Mouse (Mus musculus): ENCODE data around the gene Arsg.

The Arsg gene

DNA sequence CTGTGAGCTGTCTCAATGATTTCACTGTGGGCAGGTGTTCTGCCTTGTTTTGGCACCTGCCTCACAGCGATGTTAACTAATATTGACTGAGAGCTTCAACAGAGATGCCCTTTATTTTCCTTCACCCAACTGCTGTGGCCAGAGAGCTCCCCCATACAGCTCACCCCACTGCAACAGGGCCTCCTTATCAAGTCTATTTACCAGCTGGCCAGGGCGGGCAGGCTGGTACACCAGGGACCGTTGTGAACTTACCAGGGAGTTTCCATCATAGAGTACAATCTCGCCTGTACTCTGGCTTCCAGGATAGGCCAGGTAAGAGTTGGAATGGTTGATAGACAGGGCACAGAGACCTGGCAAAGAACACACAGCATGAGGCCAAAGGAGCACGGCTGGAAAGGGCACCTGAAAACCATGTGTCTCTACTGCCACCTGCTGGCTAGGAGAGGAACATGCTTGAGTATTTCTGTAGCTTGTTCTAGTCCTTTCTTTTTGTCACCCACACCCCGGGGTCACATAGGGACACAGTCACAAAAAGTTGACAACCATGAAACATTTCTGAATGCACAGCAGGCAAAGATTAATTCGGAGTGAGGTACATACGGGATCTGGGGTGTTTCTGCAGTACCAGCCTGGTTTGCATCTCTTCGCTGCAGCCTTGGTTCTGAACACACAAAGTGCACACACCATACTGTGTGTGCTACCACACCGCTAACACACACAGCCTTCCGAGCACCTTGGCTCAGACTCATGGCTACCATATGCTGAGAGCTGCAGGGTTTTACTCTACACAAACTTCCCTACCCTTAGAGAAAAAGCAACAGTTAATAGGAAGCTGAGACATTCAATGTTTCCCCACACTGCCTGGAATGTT is 111.9 kb downstream of the Arsg start:
- DNase-seq (ENCODE audit: low spot score in 2 of 2), result peak; percentile 73 to 80

DNA sequence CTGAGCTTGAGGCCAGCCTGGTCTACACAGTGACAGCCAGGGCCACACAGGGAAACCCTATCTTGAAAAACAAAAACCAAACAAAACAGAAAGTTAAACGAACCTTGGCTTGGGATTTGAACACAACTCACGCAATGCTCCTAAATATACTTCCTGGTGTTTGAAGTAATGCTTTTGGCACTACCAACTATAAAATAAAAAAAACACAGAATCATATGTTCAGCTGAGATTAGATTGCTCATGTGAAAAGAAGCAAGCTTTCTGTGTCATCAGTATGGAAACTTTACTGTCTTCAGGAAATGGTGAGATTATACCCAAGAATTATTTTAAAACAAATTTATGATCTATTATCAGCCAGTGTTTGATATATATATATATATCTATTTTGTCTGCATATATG is 113.2 kb downstream of the Arsg start:
- DNase-seq (ENCODE audit: low spot score in 2 of 2), result no peak

DNA sequence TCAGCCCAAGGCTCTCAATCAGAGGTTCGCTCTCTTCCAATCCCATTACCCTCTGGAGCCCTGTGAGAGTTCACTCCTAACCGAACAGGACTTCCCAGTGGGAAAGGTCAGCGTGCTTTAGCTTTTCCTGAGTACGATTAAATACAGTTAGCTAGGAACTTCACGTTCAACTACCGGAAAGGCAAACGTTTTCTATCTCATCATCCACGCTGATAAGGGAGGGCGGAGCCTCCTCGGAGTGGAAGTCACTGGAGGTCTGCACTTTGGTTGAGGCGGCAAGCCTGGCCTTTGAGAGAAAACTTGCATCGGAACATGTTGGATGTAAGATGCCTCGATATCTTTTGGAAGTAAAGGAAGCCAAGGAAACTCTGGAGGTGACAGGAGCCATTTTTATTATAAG is 113.8 kb downstream of the Arsg start:
- no peak for DNase-seq (ENCODE audit: low spot score in 2 of 2)

DNA sequence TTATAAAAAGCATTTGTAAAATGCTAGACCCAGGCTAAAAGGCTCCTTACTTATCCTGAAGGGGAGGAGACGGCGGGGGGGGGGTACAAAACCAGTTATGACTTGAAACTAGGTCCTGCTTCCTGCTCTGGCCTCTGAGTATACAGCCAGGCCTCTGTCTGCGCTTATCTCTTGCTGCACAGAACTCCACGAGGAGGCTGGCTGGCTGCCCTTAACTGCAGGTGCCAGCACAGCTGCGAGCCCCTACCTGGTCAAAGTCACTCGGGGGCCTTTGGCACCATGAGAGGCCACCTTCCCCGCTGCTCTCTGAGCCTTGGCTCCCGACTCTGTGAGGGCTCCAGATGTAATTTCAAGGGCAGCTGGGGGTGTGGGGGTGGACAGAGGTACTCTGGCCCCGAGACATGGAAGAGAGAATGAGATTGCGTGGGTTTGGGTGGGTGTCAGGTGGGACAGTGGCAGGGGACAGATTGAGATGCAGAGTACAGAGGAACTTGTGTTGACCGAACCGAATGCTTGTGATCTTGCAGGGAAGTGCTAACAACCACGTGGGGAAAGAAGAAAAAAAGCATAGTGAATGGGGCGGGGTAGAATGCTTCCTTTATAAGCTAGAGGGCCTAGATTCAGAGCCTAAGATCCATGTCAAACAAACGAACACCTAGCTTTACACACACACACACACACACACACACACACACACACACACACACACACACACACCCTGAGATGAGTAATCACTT is 114.6 kb downstream of the Arsg start:
- DNase-seq (ENCODE audit: low spot score in 2 of 2), result no peak

DNA sequence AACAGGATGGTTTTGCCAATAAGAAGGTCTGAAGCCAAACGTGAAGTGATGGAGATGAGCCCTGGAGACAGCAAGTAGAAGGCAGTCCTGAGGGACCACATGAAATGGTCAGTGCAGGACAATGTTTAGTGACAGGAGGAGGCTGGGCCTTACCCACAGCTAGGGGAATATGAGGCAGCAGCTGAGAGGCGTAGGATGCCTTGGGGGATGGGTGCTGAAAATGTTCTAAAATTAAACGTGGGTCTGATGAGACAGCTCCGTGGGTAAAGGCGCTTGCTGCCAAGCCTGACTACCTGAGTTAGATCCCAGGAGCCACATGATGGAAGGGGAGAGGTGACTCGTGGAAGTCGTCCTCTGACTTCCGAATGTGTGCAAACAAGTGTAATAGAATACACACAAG is 116.8 kb downstream of the Arsg start:
- peak; percentile 19 to 56 for DNase-seq (ENCODE audit: low spot score in 2 of 2)

DNA sequence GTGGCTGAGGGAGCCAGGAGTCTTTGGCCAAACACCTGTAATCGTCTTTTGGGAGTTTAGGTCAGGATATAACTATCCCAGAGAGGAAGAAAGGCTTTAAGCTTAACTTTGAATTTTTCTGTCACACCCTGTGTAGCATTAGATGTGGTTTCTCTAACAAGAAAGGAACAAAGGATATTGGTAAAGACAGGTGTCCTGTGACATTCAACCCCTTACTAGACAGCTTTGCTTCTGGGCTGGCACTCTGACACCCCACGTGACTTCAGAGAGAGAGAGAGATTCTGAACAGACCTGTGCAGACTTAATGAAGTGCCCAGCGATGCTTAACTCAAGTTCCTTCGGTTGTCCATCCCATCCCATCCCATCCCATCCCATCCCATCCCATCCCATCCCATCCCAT is 118.3 kb downstream of the Arsg start:
- DNase-seq (ENCODE audit: low spot score in 2 of 2), result no peak

DNA sequence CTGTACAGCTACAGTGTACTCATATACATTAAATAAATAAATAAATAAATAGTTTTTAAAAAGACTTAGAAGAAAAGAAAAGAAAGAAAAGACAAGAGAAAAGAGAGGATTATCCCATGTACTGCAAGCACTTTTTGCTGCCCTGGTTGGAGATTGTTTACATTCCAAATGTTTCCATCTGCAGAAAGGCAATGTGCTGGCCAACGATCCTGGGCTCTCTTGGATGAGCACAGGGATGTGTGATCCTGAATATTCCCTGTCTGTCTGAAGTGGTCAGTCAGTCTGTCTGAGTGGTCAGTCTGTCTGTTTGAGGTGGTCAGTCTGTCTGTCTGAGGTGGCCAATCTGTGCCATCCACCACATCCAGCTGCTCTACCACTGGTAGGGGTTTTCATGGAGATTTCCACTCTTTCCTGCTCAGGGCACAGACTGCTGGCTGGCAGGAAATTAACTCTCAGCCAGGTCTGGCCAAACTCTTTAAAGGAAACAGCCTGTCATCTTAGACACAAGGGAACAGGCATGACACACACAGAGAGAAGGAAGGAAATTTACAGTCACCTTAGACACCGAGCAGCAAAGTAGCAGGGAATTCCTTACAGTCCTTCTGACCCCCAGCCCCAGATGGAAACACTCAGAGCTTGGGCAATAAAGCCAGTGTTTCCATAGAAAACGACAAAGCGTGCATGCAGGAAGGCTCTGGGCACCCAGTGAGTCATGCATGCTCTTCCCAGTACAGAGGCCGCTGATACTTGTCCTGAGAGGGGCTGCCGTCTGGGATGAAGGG is 120.2 kb downstream of the Arsg start:
- DNase-seq (ENCODE audit: low spot score in 2 of 2), result no peak

DNA sequence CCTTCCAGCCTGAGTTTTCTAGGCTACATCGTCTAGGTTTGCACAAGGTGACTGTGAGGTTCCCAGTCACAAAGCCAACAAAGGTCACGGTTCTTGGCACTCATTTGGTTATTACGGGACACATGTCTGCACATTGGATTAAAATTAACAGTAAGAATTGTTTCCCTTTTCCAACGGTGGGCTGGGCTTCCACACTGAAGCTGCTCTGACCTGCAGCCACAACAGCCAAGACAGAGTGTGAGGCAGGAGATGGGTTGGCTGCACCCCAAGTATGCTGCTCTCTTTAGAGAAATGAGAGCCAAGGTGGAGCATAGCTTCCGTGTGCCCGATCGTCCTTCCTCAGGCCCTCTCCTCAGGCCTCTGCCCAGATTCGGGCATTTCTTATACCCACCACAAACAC is 121.6 kb downstream of the Arsg start:
- no peak for DNase-seq (ENCODE audit: low spot score in 2 of 2)

DNA sequence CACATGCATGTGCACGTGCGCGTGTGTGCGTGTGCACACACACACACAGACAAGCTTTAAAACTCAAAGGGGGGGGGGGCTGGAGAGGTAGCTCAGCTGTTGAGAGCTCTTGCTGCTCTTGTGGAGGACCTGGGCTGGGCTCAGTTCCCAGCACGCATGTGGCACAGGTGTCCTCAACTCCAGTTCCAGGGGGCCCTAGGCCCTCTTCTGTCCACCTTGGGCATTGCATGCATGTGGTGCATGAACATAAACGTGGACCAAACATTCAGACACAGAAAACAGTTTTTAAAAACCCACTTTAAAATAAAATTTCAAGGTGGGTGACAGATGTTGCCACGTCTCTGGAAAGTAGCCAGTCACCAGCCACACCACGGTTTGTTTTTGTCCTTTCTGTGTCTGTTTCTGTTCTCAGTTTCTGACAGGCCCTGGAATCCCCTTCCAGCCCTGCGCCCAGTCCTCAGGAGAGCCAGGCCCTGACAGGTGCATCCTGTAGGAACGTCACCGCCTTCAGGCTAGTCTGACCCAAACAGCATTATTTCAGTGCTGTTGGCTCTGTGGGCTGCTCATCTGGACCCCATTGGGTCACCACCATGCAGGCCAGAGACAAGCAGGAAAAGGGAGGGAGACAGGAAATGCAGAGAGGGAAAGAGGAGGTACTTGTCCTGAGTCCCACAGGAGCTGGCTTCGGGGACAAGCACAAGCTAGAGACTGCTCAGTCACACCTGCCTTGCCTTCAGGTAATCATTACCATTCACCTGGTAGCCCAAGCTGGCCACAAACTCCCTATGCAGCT is 125.8 kb downstream of the Arsg start:
- DNase-seq (ENCODE audit: low spot score in 2 of 2), result no peak

DNA sequence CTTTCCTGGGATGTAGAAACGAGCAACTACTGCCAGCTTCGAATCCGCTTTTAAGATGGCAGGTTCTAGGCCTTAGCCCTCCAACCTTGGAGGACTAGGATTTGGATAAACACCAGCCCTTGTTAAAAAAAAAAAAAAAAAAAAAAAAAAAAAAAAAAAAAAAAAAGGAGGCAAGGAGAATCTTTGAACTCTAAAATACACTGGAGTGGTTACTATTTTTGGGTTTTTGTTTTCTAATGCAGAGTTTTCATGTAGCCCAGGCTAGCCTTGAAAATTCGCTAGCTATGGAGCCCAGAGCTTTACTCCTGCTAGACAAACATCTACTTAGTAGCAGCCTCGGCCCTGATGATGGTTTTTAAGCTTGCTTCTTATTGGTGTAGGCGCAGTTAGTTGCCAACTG is 134.4 kb downstream of the Arsg start:
- DNase-seq (ENCODE audit: low spot score in 2 of 2), result no peak

DNA sequence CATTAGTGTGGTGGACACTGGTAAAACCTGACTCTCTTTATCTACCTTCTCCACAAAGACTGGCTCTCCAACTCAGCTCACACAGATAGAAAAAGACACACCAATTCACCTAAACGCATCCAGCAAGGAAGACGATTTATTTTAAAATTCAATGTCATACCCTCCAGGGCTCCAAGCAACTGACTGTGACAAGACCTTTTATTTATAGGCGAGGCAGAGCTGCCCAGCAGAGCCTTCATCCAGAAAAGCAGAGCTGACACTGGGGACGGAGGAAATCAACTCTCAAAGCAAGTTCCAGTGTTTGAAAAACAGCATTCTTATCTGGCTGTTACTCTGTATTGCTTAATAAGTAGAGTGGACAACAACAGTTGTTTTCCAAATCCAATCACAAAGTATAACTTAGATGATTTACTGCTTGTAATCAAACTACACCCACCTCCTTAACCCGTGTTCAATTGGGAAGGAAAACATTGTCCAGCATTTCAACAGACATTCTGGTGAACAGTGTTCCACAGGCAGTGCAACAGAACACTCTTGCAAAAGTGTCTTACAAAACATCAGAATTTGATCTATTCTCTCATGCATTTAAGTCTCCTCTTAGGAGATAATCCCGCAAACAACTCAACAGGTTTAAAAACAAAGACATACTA is 135.9 kb downstream of the Arsg start:
- no peak for DNase-seq (ENCODE audit: low spot score in 2 of 2)

DNA sequence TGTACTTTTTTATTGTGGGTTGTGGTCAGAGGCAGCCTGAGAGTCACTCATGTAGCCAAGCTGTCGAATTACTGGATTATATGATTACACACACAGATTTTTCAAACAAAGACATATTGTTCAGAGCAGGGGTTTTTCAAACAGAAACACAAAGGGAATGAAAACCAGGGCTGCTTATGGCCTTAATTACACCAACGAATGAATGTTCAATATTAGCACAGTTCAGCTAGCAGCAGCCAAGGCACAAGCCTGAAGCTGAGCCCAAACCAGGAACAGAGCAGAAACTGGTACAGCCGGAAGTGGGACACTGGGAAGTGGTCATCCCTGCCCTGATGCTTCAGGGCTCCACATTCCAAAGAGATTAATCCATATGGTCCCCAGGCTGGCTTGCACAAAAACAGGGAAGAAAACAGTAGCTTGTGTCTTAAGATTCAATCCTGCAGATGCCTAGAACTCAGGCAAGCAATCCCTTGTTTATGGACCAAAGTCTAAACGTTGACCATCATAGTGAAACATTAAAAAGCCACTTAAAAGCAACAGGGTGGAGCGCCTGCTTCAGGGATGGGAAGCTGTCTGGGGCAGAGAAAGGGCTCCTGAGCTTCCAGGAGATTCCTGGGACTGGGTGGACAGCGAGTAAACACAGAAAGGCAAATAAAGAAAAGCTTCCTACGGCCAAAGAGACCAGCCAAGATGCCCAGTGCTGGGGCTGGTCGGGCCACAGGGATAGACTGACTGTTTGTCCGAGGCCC is 137.0 kb downstream of the Arsg start:
- DNase-seq (ENCODE audit: low spot score in 2 of 2), result no peak

DNA sequence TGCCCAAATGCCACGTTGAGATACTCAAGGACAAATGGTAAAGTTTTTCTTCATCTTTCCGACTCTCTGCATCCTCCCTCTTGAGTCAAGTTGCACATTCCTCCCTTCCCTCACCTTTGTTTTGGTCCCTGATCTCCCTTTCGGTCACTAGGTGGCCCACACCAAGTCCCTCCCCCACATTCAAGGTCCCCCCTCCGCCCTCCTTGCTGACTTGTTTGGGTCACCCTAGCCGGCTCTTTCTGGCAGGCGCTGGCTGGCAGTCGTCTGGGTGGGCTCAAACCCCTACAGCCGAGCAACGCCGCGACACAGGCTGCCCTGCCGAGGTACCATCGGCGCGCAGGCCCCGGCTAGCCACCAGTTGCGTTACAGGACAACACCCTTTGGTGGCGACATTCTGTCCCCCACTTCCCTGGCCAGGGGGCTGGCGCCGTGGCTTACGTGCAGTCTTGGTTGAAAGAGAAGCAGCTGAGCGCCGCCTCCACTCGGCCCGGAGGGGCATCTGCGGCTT is 137.7 kb downstream of the Arsg start:
- no peak for DNase-seq (ENCODE audit: low spot score in 2 of 2)

DNA sequence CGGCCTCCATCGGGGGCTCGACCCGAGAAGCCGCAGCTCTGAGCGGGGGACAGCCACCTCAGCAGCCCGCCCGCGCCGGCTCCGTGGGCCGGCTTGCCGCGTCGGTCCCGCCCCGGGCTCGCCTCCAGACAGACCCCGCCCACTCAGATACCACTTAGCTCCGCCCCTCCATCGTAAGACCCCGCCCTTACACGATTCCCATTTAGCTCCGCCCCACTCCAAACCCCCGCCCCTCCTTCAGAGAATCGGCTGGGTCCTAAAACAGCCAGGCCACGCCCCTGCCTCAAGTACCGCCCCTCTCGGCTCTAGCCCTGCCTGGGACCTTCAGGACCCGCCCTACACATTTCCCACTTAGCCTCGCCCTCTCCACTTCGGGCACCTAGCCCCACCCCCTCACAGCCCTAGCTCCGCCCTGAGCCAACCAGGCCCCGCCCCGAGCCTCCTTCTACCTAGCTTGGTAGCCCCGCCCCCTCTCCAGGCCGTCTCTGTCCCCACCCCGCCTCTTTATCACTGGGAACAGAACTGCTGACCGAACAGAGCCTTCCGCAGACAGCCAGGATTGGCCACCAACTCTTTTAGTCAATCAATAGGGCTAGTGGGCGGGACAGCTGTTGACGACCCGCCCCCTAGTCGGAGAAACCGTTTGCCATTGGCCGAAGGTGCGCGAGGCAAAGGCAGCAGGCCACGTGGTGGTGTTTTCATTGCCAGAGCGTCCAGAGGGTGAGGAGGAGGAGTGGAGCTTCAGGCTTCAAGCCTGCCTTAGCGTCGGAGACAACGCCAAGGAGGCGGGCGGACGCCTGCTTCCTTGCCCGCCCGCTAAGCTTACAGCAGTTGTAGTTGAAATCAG is 138.4 kb downstream of the Arsg start, which contains the start of gene Wipi1:
Gene Wipi1 (minus strand): TSS at position 665 of the 847 bp plus-strand sequence.
- peak; percentile 97 to 98 for DNase-seq (ENCODE audit: low spot score in 2 of 2)

DNA sequence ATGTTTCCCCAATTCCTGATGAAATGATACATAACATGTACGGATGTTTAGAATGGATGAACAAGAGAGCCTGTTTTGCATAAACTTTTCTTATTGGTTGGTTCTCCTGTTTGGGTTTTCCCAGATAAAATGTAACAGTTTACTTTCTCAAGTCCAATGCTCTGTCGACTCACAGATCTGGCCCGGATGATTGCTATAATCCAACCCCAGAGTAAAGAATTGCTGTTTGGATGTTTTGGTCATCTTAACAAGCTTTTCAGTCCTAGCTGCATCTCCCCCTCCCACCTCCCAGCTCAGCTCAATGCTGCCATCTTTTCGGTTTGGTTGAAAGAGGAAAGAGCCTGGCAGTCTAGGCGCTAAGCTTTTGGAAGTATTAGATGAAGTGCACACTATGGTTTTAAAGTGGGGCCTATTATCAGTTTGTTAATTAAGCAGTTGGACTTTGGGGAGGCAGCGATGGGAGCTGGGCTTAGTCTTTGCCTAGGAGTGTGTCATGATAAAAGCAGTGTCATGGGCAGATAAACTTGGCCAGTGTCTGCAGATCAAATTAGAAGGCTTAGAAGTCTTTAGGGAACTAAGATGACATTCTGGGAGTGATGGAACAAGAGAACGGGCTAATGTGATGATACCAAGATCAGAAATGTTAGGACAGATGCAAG is 139.8 kb downstream of the Arsg start:
- DNase-seq (ENCODE audit: low spot score in 2 of 2), result no peak

DNA sequence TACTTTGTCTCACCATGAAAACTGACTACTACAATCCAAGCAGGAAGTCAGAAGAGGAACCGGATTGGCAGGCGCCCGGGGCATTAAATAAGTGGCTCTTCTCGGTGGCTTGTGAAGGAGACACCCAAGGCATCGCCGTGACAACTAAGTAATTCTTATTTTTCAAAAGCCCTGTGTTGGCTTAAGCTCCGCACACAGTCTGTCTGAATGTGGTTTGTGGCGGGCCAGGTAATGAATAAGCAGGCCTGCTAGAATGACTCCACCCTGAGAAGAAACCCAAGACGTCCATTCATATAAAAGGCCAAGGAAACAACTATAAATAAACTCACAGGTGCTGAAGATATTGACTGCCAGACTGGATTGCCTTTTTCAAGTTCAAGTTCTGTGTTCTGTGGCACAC is 142.1 kb downstream of the Arsg start:
- DNase-seq (ENCODE audit: low spot score in 2 of 2), result no peak

DNA sequence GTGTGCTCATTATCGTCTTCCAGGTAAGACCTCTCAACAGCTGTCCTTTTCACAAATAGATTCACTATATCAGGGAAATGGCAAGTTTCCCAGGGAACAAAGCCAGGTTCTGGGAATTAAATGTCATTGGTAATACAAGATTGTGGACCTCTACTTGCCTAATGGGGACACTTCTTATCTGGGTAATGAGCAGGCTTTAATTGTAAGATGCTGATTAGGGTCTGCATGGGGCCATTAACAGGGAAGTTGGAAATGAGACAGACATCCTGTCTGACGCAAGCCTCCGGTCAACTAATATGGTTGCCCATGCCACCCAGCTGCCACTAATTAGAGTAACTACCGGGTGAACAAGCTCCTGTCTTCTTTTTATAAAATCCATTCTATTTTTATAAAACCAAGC is 143.2 kb downstream of the Arsg start:
- DNase-seq (ENCODE audit: low spot score in 2 of 2), result no peak

DNA sequence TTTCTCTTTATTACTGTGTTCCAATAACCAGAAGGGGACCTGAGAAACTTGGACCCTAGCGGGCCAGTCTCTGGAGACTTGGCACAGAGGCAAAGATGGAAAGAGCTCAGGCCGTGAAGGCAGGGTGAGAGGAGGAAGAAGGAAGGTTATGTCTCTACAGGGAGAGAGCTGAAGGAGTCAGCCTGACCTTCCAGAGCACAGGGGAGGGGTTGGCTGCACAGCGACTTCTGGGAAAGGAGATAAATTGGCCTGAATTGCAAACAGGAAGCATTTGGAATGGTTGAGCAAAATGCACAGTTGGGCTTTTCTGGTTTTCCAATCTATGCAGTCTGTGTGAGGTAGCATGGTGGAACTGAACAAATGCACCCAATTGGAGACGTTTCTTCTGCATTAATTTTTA is 143.6 kb downstream of the Arsg start:
- DNase-seq (ENCODE audit: low spot score in 2 of 2), result no peak

DNA sequence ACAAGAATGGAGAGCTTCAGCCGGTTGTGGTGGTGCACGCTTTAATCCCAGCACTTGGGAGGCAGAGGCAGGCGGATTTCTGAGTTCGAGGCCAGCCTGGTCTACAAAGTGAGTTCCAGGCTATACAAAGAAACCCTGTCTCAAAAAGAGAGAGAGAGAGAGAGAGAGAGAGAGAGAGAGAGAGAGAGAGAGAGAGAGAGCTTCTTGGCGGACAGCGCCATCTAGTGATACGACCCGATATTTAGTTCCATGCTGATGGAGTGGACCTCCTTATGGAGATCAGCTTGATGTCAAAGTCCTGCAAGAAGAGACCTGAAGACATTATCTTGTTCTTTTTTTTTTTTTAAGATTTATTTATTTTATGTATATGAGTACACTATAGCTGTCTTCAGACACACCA is 145.9 kb downstream of the Arsg start:
- DNase-seq (ENCODE audit: low spot score in 2 of 2), result peak; percentile 53 to 57
